Mouse (Mus musculus) brain, embryonic 14.5 days (tissue): ENCODE measurements around the gene Allc. TPM values are rescaled to one million over a fixed set of nuclear protein-coding genes. Genes with fewer than 3 reads are reported as not detected.

Experiments
- DNase-seq: peaks from one replicate; pipeline ENCODE4 v3.0.0-alpha.2; 2011; ENCODE audit warnings: low read depth
- CTCF ChIP-seq: fragments of 200-500 bp; IDR thresholded peaks from 2 replicates; pipeline ENCODE4 v1.5.1; 2012; ENCODE audit warnings: inconsistent platforms, mild to moderate bottlenecking, moderate library complexity, borderline replicate concordance; ENCODE audit not compliant: insufficient read depth, insufficient read length; ENCODE audit errors: extremely low read depth
- POLR2A ChIP-seq: fragments of 200-500 bp; IDR thresholded peaks from 2 replicates; pipeline ENCODE4 v1.6.1; 2012; ENCODE audit warnings: mild to moderate bottlenecking, inconsistent platforms, borderline replicate concordance; ENCODE audit not compliant: poor library complexity, insufficient read depth, insufficient read length, severe bottlenecking; ENCODE audit errors: extremely low read depth
- polyA plus RNA-seq: library from polyadenylated mRNA; depleted of rRNA; stranded (reverse); fragments of >200 nt; gene quantifications from 2 replicates; pipeline ENCODE4 v1.2.3, GENCODE M21; 2012

Allc gene
- polyA plus RNA-seq, 1 experiment, result not detected

- DNase-seq, result peak; percentile 59
- no peak for TF ChIP-seq POLR2A
- no peak for TF ChIP-seq CTCF
These were observed 21.2 kb upstream of the Allc start for GRCm38 (mm10) chr12:28603494-28603893.

DNA sequence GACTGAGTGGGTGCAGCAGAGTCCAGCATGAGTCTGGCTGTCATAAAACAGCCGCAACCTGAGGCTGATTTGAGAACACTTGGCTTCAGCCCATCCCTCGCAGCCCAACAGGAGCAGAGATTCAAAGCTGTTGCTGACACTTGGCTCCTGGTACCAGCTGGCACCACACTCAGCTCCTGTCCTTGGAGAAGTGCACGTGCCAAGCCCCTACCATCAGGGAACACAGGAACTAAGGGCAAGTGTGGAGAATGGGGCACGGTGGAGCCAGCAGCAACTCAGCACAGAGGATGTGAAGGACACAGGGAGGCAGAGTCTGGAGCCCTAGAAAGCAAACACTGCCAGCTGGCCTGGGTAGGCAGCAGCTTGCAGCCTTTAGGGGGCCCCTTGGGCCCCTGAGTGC, 19.9 kb upstream of the Allc start:
- TF ChIP-seq CTCF, result no peak
- TF ChIP-seq POLR2A, result no peak

GRCm38 (mm10) chr12:28598526-28598991, 16.2 kb upstream of the Allc start:
- no peak for TF ChIP-seq POLR2A
- no peak for TF ChIP-seq CTCF
- DNase-seq, result peak; percentile 74

More for the DNA sequence above, 19.9 kb upstream of the Allc start:
- DNase-seq, result peak; percentile 88

- DNase-seq, result no peak
- TF ChIP-seq CTCF, result no peak
These were observed 15.8 kb upstream of the Allc start for GRCm38 (mm10) chr12:28598110-28598509.

DNA sequence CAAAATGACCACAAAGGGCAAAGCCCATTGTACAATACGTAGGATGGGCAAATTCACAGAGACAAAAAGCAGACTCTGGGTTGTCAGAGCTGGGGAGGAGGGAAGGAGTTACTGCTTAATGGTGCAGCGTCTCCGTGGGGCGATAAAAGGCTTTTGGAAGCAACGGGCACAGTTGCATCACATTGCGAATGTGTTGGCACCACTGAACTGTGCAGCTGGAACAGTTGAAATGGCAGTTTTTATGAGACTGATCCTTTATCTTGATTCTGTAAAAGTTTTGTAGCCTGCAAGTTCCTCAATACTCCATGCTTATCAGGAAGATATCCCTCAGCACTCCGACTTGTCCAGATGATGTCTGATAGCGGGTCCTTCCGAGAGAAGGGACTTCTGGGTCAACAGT, 15.4 kb upstream of the Allc start:
- TF ChIP-seq CTCF, result no peak
- TF ChIP-seq POLR2A, result no peak
- DNase-seq, result no peak

DNA sequence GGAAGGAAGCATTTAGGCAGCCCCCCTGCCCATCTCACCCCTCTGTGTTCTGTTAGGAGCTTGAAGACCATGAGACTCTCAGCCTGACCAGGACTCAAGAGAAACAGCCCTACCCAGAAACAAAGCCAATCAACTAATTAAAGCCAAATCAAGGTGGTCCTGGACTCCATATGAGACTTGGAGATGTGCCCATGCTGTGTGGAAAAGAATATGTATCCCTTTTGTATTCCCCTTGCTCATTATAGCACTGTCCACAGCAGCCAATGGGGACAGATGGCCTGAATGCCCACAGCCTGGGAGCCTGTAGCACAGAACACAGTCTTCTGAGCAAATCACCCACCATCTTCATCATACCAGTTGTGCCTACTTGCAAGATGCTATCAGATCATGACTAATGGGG, 14.5 kb upstream of the Allc start:
- TF ChIP-seq POLR2A, result no peak
- TF ChIP-seq CTCF, result no peak
- peak; percentile 53 for DNase-seq

DNA sequence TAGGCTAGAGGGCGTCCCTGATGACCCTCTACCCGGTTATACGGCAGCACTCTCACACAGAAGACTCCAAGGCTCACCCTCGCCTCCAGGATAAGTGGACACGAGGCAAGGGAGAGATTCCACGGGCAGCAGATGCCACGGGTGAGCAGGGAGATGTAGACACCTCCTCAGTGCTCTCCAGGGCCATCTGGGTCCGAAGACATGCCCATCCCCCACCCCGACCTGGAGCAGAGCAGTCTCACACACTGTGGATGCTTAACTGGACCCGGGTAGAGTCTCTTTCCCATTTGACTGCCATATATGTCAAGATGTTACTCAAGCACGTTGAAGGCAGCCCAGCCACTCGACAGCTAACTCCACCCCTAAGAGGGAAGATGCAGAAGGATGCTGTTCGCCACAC, 8.1 kb upstream of the Allc start:
- TF ChIP-seq POLR2A (no peak), CTCF (no peak)
- DNase-seq, result no peak

GRCm38 (mm10) chr12:28589090-28589868, 7.0 kb upstream of the Allc start:
- peak; percentile 94 for DNase-seq
- TF ChIP-seq POLR2A (no peak), CTCF (peak; percentile 94)

DNA sequence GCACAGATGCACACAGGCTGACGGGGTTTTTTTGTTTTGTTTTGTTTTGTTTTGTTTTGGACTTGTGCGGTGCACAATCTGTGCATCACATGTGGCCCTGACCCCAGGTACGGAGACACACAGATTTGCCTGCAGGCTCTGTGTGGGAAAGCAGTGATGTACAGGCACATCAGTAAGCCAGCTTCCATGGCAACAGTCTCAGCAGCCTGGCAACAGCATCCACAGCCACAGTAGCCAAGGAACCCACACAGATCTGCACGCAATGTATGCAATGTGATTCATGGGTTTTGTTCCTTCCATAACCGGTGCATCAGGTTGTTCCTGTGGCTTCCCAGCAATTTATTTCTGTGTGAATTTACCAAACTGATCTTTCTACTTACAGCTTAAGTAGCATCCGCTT, 5.6 kb upstream of the Allc start:
- peak; percentile 85 for DNase-seq
- TF ChIP-seq POLR2A, result no peak
- TF ChIP-seq CTCF, result no peak

GRCm38 (mm10) chr12:28584036-28584435, 1.7 kb upstream of the Allc start:
- no peak for DNase-seq
- TF ChIP-seq CTCF (no peak), POLR2A (no peak)

DNA sequence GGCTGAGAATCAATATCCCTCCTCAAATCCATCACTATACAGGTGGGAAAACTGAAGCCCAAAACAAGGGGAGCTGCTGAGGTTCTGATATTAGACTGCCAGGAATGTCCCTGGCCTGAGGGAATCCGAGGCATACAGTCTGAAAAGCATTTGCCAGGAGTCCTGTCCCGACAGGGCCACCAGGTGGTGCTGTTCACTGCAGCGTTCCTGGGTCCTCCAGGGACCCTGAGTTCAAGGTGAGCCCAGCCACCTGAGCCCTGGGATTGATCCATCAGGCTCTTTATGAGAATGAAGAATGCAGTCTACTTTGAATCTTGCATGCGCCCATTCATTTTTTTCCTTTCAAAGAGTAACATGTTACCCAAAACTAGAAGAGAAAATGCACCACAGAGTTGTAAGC, 3.2 kb downstream of the Allc start:
- TF ChIP-seq CTCF (peak; percentile 66), POLR2A (no peak)
- no peak for DNase-seq

DNA sequence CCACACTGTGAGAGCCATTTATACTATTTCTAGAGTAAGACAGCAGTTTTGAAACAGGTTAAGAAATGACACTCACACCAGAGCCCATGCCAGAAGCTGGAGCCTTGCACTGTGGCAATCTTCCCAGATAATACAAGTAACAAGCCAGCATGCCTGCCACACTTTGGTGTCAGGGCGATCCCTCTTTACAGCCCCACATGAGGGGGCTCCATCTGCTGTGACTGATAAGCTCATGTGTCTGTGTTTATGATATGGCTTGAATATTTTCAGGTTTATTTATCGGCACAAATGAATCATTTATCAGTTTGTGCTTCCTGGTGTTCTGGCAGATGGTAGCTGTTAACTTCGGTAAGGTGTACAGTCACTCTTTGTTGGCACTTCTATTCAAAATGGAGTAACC, 4.2 kb downstream of the Allc start:
- TF ChIP-seq POLR2A (no peak), CTCF (no peak)
- peak; percentile 76 for DNase-seq
